In genomic region chr7:66962736-66963135, GRCm38 (mm10) we compare ENCODE assay signal across 16 mouse cellular contexts.
DNase-seq lines count a peak whose midpoint lies in the region; ATAC-seq and TF ChIP-seq lines count a peak whose summit lies in the region.
"Had no signal": no experiment of that assay in that cellular context is flagged by ENCODE, and none has a peak within 500 bp of the region (broad histone marks: within the 10 kb centered on the region; RNA-seq: fewer than 3 reads in every experiment).

No protein-coding gene starts in this region.

- no peak overlapping the region for H3K27ac ChIP-seq in heart, embryonic 10.5 days
- no peak overlapping the region for H3K27ac ChIP-seq in heart, embryonic 11.5 days (ENCODE audit: low read depth, low read length)
- H3K27ac ChIP-seq in CH12.LX (ENCODE audit: insufficient read depth, low read depth): no peak overlapping the region
- H3K27ac ChIP-seq in liver, postnatal 0 days (ENCODE audit: low read depth): no peak overlapping the region
- H3K27ac ChIP-seq: embryonic facial prominence, embryonic 15.5 days; heart, embryonic 15.5 days; hindbrain, embryonic 14.5 days; lung, embryonic 15.5 days; midbrain, embryonic 12.5 days had no signal

- no peak overlapping the region for H3K9ac ChIP-seq in heart, embryonic 11.5 days (ENCODE audit: low read depth, low read length)
- no peak overlapping the region for H3K9ac ChIP-seq in CH12.LX (ENCODE audit: insufficient read depth, low read depth)
- H3K9ac ChIP-seq in liver, postnatal 0 days (replicated peaks): no peak overlapping the region
- H3K9ac ChIP-seq: embryonic facial prominence, embryonic 15.5 days; heart, embryonic 15.5 days; hindbrain, embryonic 14.5 days; lung, embryonic 15.5 days; midbrain, embryonic 12.5 days had no signal

- no peaks in the 10 kb centered on the region for H3K27me3 ChIP-seq in heart, embryonic 10.5 days (ENCODE audit: insufficient read depth, poor library complexity, severe bottlenecking)
- H3K27me3 ChIP-seq in heart, embryonic 11.5 days (ENCODE audit: control insufficient read depth, insufficient read depth, low read length): no peaks in the 10 kb centered on the region
- H3K27me3 ChIP-seq in CH12.LX (replicated peaks): peaks cover 94% of the 10 kb centered on the region
- H3K27me3 ChIP-seq in liver, postnatal 0 days (ENCODE audit: insufficient read depth, low read length): no peaks in the 10 kb centered on the region
- H3K27me3 ChIP-seq: embryonic facial prominence, embryonic 15.5 days; heart, embryonic 15.5 days; lung, embryonic 15.5 days; midbrain, embryonic 12.5 days had no signal

- H3K9me3 ChIP-seq in heart, embryonic 10.5 days: no peaks in the 10 kb centered on the region
- H3K9me3 ChIP-seq in heart, embryonic 11.5 days (replicated peaks; ENCODE audit: control insufficient read depth, low read length): no peaks in the 10 kb centered on the region
- peaks cover 4% of the 10 kb centered on the region for H3K9me3 ChIP-seq in CH12.LX (replicated peaks; ENCODE audit: low read length)
- H3K9me3 ChIP-seq in liver, postnatal 0 days (ENCODE audit: low read length): no peaks in the 10 kb centered on the region
- H3K9me3 ChIP-seq: embryonic facial prominence, embryonic 15.5 days; heart, embryonic 15.5 days; lung, embryonic 15.5 days; midbrain, embryonic 12.5 days had no signal

- H3K4me1 ChIP-seq in heart, embryonic 10.5 days: peaks cover 42% of the 10 kb centered on the region
- peaks cover 13% of the 10 kb centered on the region for H3K4me1 ChIP-seq in heart, embryonic 11.5 days (ENCODE audit: control insufficient read depth, insufficient read depth, low read length)
- no peaks in the 10 kb centered on the region for H3K4me1 ChIP-seq in CH12.LX (ENCODE audit: control insufficient read depth in 1 of 2, insufficient read depth in 2 of 2)
- H3K4me1 ChIP-seq in liver, postnatal 0 days (ENCODE audit: insufficient read depth): no peaks in the 10 kb centered on the region

- no peak for TF ChIP-seq CTCF in CH12.LX (conservative IDR thresholded peaks at IDR 0.05 in 1 of 2, IDR thresholded peaks at IDR 0.05 in 1 of 2; ENCODE audit: low read depth in 2 of 2, low read length in 2 of 2)
- no peak for TF ChIP-seq CTCF in liver, postnatal 0 days (IDR thresholded peaks at IDR 0.05; ENCODE audit: low read depth)

- no peak for TF ChIP-seq EP300 in CH12.LX (IDR thresholded peaks at IDR 0.05; ENCODE audit: low read length)
- no peak for TF ChIP-seq EP300 in liver, postnatal 0 days (IDR thresholded peaks at IDR 0.05; ENCODE audit: low read depth)

- H3K4me3 ChIP-seq in heart, embryonic 10.5 days: no peak overlapping the region
- no peak overlapping the region for H3K4me3 ChIP-seq in heart, embryonic 11.5 days (ENCODE audit: low read depth, low read length)
- no peak overlapping the region for H3K4me3 ChIP-seq in CH12.LX (replicated peaks in 1 of 3; ENCODE audit: low read depth in 2 of 3, low read length in 2 of 3, poor library complexity in 1 of 3)
- H3K4me3 ChIP-seq in liver, postnatal 0 days (ENCODE audit: low read depth, low read length): no peak overlapping the region
- H3K4me3 ChIP-seq: embryonic facial prominence, embryonic 15.5 days; heart, embryonic 15.5 days; lung, embryonic 15.5 days; midbrain, embryonic 12.5 days had no signal

- 84% methylated on average over 10 of the region's 10 CpGs for WGBS in heart, embryonic 10.5 days
- 83% methylated on average over 10 of the region's 10 CpGs for WGBS in heart, embryonic 11.5 days (ENCODE audit: insufficient replicate concordance)
- WGBS in liver, postnatal 0 days (ENCODE audit: insufficient replicate concordance): 84% methylated on average over 10 of the region's 10 CpGs

- in situ Hi-C loops in CH12.LX (cut with MboI; ENCODE audit: low pct_ligation_motif_present, low pct_unique_long_range_greater_than_20kb, low sequenced_read_pairs): no loop called here

- dilution Hi-C loops in CH12.LX (cut with MboI; ENCODE audit: extremely low pct_ligation_motif_present, extremely low pct_unique_long_range_greater_than_20kb, low sequenced_read_pairs): no loop called here

- H3K4me2 ChIP-seq in heart, embryonic 11.5 days: no peak overlapping the region
- H3K4me2 ChIP-seq in CH12.LX (ENCODE audit: insufficient read depth, low read depth, poor library complexity, severe bottlenecking): no peak overlapping the region
- H3K4me2 ChIP-seq in liver, postnatal 0 days (ENCODE audit: low read depth, low read length): no peak overlapping the region
- H3K4me2 ChIP-seq: embryonic facial prominence, embryonic 15.5 days; heart, embryonic 15.5 days; hindbrain, embryonic 14.5 days; lung, embryonic 15.5 days; midbrain, embryonic 12.5 days had no signal

- no peak for TF ChIP-seq POLR2A in CH12.LX (IDR thresholded peaks at IDR 0.05; ENCODE audit: low read depth, low read length)

- H3K36me3 ChIP-seq in heart, embryonic 10.5 days: no peaks in the 10 kb centered on the region
- H3K36me3 ChIP-seq in heart, embryonic 11.5 days (ENCODE audit: control insufficient read depth, insufficient read depth, low read length): no peaks in the 10 kb centered on the region
- no peaks in the 10 kb centered on the region for H3K36me3 ChIP-seq in CH12.LX (replicated peaks in 1 of 2; ENCODE audit: control insufficient read depth in 1 of 2, insufficient read depth in 1 of 2, low read length in 1 of 2)
- H3K36me3 ChIP-seq in liver, postnatal 0 days (replicated peaks; ENCODE audit: insufficient read depth, low read length): no peaks in the 10 kb centered on the region
- H3K36me3 ChIP-seq: embryonic facial prominence, embryonic 15.5 days; heart, embryonic 15.5 days; lung, embryonic 15.5 days; midbrain, embryonic 12.5 days had no signal

- no peak for ATAC-seq in heart, embryonic 11.5 days (replicated peaks; ENCODE audit: insufficient number of reproducible peaks, low FRiP score, low TSS enrichment)
- no peak for ATAC-seq in liver, postnatal 0 days
- ATAC-seq: forebrain, embryonic 14.5 days; intestine, embryonic 16.5 days had no signal

- peak; percentile 66 for DNase-seq in heart, embryonic 10.5 days (ENCODE audit: low spot score)
- peak; percentile 1 for DNase-seq in CH12.LX (ENCODE audit: extremely low read depth)
- DNase-seq in adrenal gland, adult (ENCODE audit: inconsistent age in 2 of 2, low spot score in 1 of 2): peak; percentile 83 to 91
- peak; percentile 37 for DNase-seq in gastrocnemius, postnatal 10 days
- DNase-seq in cerebellum, postnatal 25 days: no peak
- DNase-seq in liver, postnatal 0 days: no peak
- DNase-seq: cerebellum, adult 18-20 months; liver had no signal

- H3K79me2 ChIP-seq in CH12.LX (replicated peaks; ENCODE audit: control insufficient read depth, extremely low read depth, insufficient read depth, poor library complexity, severe bottlenecking): no peaks in the 10 kb centered on the region

- no peak for TF ChIP-seq RAD21 in CH12.LX (IDR thresholded peaks at IDR 0.05; ENCODE audit: low read depth, low read length)

TF ChIP-seq in CH12.LX, 34 proteins besides CTCF, POLR2A, EP300 and RAD21:
- no peak for TF ChIP-seq JUND (conservative IDR thresholded peaks at IDR 0.05; ENCODE audit: low read depth, low read length)
- peak; percentile 36 for TF ChIP-seq BHLHE40 (IDR thresholded peaks at IDR 0.05; ENCODE audit: low read depth, low read length)
TF ChIP-seq in CH12.LX: peak in this region for 1.

Comparison
In these comparisons a context has a peak if more than half of its experiments do, and no peak if none do; other contexts are left out.
1. DNase-seq: peak in heart, embryonic 10.5 days (single experiment), CH12.LX (single experiment), adrenal gland, adult (2 of 2) and gastrocnemius, postnatal 10 days (single experiment); none in cerebellum, postnatal 25 days (0 of 2) and liver, postnatal 0 days (single experiment).